Mouse (Mus musculus) retina, adult 2 months (tissue): Measurements from ENCODE around the gene Smbd1.

Source experiments
- DNase-seq: peaks from one replicate; pipeline ENCODE4 v3.0.0-alpha.2; 2012; ENCODE audit warnings: low read depth, low spot score

Smbd1 gene

GRCm38 (mm10) chr16:32810321-32810720, at the start of gene Smbd1:
TSS of gene Smbd1 (minus strand) at chr16:32810477.
- DNase-seq: no peak

GRCm38 (mm10) chr16:32858771-32859636, 48.7 kb upstream of the Smbd1 start:
- no peak for DNase-seq

DNA sequence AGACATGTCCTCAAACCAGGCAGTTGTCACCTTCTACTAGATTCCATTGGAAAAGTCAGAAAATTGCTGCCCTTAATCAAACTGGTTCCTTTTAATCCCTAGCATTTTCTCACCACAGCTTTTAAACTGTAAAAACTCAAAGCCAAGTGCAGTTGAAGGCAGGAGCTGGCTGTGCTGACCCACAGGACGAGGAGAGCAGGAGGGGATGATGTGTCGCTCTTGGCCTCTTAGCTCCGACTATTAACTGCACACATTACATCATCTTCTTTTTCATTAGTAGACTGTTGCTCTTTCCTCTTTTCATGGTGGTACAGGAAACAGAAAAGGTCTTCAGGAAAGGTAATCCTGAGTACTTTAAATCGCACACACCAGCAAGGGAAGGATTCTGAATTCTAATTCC, 48.1 kb upstream of the Smbd1 start:
- DNase-seq: no peak

DNA sequence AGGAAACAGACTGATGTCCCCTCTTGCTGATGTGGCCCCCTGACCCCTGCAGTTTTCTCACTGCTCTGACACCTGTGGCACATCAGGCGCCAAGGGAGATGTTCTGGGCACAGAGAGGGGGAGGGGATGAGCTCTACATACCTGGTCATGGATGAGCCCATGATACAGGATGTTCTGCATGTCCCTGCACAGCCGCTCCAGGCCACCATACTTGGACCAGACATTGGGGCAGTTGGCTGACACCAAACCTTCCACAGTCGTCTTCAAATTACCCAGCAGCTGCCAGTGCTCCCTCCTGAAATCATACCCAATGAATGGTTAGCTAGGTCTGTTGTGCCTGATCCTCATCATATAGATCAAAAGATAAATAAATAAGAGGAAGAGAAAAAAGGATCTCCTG, 46.5 kb upstream of the Smbd1 start:
- no peak for DNase-seq

DNA sequence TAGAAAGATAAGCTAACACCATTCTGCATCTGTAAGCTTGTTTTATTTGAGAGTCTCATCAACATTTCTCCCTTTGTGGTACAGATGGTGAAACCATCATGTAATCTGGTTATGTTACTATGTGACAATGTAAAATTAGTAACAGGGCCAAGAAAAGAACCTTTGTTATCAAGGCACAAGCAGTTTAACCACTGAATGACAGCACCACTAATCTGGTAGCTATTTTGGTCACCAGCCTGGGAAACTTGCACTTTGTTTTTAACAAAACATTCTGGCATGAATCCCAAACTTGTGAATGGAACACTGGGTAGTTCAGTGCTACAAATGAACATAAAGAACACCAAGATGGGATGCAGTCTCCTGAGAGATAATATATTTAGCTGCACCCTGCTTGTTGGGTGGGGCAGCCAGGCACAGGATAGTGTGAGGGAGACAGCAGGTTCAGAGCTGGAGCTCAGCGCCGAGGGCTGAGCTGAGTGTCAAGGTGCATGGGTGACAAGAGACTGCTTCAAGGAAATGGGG, 43.8 kb upstream of the Smbd1 start:
- no peak for DNase-seq

DNA sequence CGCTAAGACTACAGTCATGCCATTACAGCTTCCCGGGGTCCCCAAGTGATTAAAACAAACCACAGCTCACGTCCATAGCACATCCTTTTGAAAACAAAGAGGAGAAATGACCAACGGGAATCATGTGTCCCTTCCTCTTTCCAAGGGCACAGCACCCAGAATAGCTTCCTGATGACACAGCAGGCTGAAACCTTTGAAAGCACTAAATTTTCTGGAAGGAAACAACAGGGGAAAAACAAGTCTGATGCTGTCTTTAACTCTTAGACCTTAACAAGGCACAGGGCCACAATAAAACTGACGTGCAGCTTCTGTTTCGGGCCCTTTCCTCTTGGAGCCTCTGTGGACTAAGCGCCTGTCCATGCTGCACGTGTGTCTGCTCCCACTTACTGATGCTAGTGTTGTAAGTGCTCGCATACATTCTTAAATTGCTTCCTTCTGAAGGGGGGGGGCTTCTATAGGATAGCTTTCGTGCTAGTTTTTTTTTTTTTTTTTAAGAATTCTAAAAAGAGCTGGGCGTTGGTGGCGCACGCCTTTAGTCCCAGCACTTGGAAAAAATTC, 43.3 kb upstream of the Smbd1 start:
- no peak for DNase-seq

DNA sequence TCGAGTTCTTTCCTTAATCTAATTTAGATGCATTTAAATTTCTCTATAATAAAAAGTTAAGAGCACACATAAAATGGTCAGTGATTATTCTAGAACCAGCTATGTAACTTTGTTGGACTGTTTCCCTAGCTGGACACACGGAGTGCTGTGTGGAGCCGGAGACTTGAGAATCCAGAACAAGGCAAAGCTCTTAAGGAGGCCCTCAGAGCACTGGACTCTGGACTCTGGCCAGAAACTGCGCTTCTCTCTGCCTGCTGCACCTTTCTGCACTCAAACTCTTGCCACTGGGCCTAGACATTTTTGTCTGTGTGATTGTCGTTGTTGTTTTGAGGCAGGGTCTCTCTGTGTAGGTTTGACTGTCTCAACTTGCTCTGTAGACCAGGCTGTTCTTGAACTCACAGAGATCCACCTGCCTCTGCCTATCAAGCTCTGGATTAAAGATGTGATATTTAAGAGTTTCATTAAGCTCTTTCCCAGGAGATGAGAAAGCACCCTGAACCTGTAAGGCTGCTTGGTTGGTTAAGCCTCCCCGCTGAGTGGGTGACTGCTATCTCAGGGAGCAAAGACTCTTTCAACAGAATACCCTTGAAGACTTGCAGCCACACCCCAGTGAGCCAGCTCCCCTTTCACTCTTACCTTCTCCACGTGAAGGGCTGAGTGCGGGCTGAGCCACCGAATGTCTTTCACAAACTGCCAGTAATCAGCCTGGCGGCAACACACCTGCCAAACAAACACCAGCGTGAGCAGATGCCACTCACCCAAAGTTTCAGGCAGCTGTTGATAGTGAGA, 39.0 kb upstream of the Smbd1 start:
- no peak for DNase-seq

DNA sequence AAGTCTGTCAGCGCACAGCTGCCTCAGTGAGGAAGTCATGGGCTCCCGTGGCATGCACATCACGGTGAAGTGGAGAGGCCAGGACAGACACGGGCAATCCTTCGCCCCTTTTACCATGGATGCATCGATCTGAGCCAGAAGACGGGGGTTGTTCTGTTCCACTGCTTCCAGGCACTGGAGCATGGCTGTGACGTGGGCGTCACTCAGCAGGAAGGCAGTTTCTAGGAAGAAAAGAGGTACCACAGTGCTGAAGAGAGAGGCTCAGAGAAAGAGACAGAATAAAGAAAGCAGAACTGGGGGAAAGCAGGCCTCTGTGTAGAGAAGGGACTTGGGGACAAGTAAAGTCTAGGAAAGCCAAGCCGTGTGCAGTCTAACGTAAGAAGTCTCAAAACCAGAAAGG, 36.8 kb upstream of the Smbd1 start:
- no peak for DNase-seq

GRCm38 (mm10) chr16:32831501-32831900, 21.2 kb upstream of the Smbd1 start:
- no peak for DNase-seq

GRCm38 (mm10) chr16:32829104-32829503, 18.8 kb upstream of the Smbd1 start:
- DNase-seq: no peak

- no peak for DNase-seq
These were observed 16.2 kb upstream of the Smbd1 start for GRCm38 (mm10) chr16:32826521-32826920.

- DNase-seq: no peak
These were observed 15.1 kb upstream of the Smbd1 start for GRCm38 (mm10) chr16:32825380-32825779.

DNA sequence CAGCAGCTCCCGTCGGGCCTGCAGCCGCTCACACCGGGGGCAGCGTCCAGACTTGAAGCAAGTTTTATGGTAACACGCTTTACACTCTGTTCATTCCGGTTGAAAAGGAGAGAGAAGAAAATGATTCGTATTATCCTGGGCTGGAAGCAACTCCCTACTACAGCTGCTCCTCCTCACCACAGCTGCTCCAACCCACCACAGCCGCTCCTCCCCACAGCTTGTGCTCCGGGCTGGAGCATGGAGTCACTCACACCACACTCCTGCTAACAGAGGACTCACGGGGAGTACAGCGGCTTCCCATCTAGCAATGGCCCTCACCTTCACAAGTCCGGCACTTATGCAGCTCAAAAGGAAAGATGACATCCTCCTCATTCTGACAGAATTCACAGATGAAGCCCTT, 13.8 kb upstream of the Smbd1 start:
- DNase-seq: no peak

DNA sequence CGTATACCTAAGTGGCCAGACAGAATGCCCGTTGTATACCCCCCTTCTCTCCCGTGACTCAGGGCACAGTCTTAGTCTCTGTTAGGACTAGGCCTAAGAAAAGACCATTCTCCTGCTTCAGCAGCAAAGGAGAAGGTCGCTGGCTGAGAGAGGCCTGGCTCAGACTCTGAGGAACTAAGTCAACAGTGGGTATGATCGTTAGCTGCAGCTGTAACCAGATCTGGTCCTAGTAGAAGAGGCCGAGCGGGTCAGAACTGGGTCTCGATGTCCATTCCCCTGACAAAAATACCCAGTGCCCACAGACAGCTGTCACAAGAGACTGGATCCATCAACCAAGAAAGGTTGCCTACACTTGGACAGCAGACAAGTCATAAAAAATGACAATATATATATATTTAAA, 13.2 kb upstream of the Smbd1 start:
- no peak for DNase-seq

- no peak for DNase-seq
These were observed 12.6 kb upstream of the Smbd1 start for GRCm38 (mm10) chr16:32822881-32823280.

- no peak for DNase-seq
These were observed 12.2 kb upstream of the Smbd1 start for GRCm38 (mm10) chr16:32822450-32822827.

DNA sequence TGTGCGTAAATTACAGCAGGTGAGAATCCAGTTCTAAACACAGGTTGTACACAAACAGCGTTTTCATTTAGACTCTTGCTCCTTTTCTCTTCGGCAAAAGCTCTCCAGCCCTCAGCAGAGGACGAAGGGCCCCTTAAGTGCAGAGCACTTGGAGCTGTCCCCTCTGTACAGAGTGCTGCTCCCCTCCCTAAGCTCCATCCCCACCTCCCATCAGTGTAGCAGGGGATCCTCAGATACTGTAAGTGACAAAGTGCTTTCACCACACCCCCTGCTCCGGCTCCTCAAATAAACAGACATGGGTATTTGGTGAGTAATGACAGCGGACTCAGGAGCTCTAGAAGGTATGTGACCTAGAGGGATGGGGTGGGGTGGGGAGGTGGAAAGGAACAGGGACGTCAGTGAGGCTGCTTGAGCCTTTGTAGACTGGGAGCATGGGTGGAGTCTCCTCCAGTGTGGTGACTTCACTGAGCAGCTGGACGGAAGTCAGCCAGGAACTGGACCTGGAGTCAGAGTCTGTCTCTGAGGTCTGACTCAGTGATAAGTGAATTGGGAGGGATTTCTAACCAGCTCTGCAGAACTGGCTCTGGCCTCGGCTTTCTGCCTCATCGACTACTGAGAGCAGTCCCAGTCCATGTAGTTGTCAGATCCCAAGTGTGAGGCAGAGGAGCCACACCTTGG, 11.6 kb upstream of the Smbd1 start:
- DNase-seq: no peak

GRCm38 (mm10) chr16:32818441-32818840, 8.2 kb upstream of the Smbd1 start:
- DNase-seq: no peak

DNA sequence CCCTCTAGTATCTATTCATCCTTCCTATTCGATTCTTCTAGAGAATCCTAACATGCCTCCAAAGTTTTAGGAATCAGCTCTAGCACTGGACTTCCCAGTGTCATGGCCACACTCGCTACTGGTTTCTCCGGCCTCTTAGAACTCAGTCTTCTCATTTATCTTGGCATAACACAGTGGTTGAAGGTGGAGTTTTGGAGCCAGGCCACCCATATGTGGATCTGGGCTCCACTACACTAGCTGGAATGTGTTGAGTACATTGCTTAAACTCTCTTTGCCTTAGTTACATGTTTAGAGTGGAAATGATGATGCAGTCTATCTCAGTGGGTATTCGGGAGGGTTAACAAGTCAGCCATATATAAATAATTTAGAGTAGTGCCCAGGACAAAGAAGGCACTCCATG, 7.8 kb upstream of the Smbd1 start:
- DNase-seq: no peak

GRCm38 (mm10) chr16:32815160-32815605, 4.9 kb upstream of the Smbd1 start:
- no peak for DNase-seq

GRCm38 (mm10) chr16:32814539-32814938, 4.3 kb upstream of the Smbd1 start:
- peak; percentile 11 for DNase-seq

DNA sequence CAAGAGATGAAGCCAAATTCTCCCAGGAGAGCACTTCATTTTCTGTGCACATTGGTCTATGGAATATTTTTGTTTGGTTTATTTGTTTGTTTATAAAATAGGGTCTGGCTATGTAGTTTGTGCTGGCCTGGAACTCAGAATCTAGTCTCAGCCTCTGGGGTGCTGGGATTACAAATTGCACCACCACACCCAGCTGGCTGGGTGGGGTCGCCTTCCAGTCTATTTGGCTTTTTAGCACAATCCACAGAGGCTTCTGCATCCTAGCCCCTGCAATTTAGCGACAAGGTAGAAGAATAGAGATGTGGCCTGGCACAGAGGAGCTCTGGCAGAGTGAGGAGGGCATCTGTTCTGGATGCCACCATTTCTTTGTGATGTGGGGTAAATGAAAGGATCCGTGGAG, 3.5 kb upstream of the Smbd1 start:
- no peak for DNase-seq
